Mouse (Mus musculus) testis, adult 2 months (tissue): ENCODE measurements around the gene Dact3.
A peak's percentile ranks its signal among the peaks of the same experiment; 100 is the strongest.

ENCODE experiments used
- CTCF ChIP-seq: fragments of 200-500 bp; IDR thresholded peaks from 2 replicates; pipeline ENCODE4 v1.5.1; 2012; ENCODE audit warnings: low read depth, mild to moderate bottlenecking, inconsistent platforms, low read length, moderate library complexity; ENCODE audit not compliant: control insufficient read depth, insufficient read depth, insufficient replicate concordance
- POLR2A ChIP-seq: fragments of 200-500 bp; IDR thresholded peaks from 2 replicates; pipeline ENCODE4 v1.6.1; 2012; ENCODE audit warnings: low read depth, mild to moderate bottlenecking, inconsistent platforms, low read length, moderate library complexity; ENCODE audit not compliant: control insufficient read depth

DNA sequence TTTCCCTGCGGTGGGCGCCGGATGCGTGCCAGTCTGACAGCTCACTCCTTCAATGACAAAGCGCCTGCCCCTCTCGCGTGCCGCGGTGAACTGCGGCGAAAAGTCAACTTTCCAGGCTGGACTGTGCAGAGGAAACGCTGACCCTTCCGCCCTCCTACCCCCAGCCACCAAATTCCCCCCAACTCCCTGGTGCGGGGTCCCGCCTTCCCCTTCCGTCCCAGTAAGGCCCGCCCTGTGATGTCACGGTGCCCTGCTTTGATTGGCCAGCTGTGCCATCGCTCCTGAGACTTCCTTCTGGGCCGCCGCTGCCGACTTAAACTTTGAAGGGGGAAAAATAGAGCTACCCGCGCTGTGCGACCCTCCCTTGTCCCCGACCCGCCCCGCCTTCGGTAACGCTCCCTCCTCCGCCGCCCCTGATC lies 32.5 kb upstream of the Dact3 start, which contains the start of gene Prkd2:
- no peak for TF ChIP-seq CTCF
- peak; percentile 38 for TF ChIP-seq POLR2A
